Mouse (Mus musculus) liver, embryonic 14.5 days (tissue): ENCODE measurements around the gene Iqsec3.

Experiments
- CTCF ChIP-seq: IDR thresholded peaks from 2 replicates; pipeline ENCODE4 v1.5.1; 2016; ENCODE audit warnings: antibody characterized with exemption, low read depth, control low read depth
- EP300 ChIP-seq: IDR thresholded peaks from 2 replicates; pipeline ENCODE4 v1.6.1; 2016; ENCODE audit warnings: antibody characterized with exemption, low read depth

DNA sequence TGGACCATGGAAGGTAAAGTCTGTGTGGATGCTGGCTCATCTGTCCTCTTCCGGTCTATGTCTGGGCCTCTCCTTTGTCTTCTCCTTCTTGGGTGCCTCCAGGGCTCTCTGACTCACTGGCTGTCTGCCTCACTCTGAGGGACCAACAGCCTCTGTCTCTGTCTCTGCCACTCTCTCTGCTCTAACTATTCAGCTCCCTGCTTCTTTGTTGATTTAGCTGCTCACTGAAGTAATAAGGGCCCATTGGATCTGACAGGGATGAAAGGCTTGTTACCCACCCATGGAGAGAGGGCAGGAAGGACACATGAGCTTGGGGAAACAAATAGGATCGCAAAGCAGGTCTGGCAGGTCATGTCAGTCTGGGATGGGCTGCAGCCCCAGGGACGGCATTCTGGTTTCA is 106.4 kb downstream of the Iqsec3 start:
- TF ChIP-seq EP300, result no peak
- TF ChIP-seq CTCF, result no peak
